Mouse (Mus musculus): Measurements from ENCODE around the gene Ptpn3. TPM values are rescaled to one million over a fixed set of nuclear protein-coding genes. Genes with fewer than 3 reads are reported as not detected.
A peak's percentile ranks its signal among the peaks of the same experiment; 100 is the strongest.

The Ptpn3 gene
- total and polyA plus RNA-seq, 3 experiments: 10.7 to 41.5 (median 32.4) TPM

DNA sequence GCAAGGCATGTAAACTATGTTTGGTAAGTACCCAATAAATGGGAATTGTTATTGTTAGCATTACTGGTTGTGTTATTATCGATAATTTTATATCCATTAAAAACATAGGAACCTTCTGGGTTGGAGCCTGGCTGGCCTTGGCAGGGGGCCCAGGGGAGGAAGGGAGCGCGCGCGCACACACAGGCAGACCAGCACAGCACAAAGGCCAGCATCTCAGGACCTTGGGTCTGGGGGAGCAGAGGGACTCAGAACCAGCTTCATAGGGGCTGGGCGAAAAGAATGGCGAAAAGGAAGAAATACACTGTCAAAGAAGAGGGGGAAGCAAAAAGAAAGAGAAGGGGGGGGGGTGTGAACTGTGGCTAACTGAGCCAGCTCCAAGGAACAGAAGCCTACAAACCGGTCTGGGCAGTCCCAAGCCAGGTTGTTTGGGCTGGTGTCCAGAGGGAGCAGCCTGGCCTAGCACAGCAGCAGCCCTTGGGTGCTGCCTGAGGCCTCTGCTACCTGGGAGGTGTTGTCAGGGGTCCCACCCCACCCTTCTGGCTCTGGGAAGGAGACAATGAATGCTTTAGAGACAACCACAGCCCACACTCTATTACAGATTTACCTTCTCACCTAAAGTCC is 145.0 kb downstream of the Ptpn3 start:
- Histone ChIP-seq H3K27ac (no peak overlapping the region), H3K79me2 (replicated peaks; ENCODE audit: control insufficient read depth, insufficient read depth, low read length) (no peaks in the 10 kb centered on the region), H3K4me3 (no peak overlapping the region), H3K36me3 (ENCODE audit: control insufficient read depth, insufficient read depth, low read length) (no peaks in the 10 kb centered on the region), H3K27me3 (ENCODE audit: control insufficient read depth, insufficient read depth, low read length) (no peaks in the 10 kb centered on the region), H3K4me1 (ENCODE audit: control insufficient read depth, insufficient read depth, low read length) (peaks cover 3% of the 10 kb centered on the region; the same call in 1 of the 2 replicates), H3K9ac (ENCODE audit: low read depth, low read length) (no peak overlapping the region)
- intact Hi-C loops (cut with DNase I): no loop called here
- DNase-seq: no peak
- TF ChIP-seq CTCF (IDR thresholded peaks at IDR 0.05): no peak
- TF ChIP-seq EP300 (IDR thresholded peaks at IDR 0.05; ENCODE audit: insufficient read depth, low read depth, low read length): no peak
- TF ChIP-seq POLR2A (IDR thresholded peaks at IDR 0.05; ENCODE audit: insufficient read depth, low read depth, low read length): no peak
- WGBS: 81% methylated on average over 8 of the region's 8 CpGs

DNA sequence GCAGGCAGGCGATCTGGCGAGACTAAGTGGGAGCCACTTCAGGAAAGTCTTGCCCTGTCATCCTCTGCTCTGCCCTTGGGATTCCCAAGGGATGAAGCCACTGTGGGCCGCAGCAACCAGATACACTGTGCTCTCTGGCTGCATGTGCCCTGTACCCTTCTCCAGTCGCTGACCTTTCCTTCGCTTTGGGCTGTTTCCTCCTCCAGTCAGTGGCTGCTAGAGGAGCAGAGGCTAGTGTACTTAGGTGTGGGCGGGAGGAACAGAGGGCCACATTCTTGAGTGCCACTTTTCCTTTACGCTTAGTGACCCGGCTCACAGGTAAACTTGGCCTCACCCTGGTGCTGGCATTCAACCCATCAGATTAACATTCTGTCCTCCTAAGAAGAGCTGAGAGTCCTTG is 147.8 kb downstream of the Ptpn3 start:
- H3K79me2 ChIP-seq (replicated peaks; ENCODE audit: control insufficient read depth, insufficient read depth, low read length): no peaks in the 10 kb centered on the region
- intact Hi-C loops (cut with DNase I): no loop called here
- no peaks in the 10 kb centered on the region for H3K36me3 ChIP-seq (ENCODE audit: control insufficient read depth, insufficient read depth, low read length)
- DNase-seq: no peak
- TF ChIP-seq EP300 (IDR thresholded peaks at IDR 0.05; ENCODE audit: insufficient read depth, low read depth, low read length) (no peak), CTCF (IDR thresholded peaks at IDR 0.05) (no peak), POLR2A (IDR thresholded peaks at IDR 0.05; ENCODE audit: insufficient read depth, low read depth, low read length) (no peak)
- WGBS: 48% methylated on average over 8 of the region's 8 CpGs
- no peak overlapping the region for H3K9ac ChIP-seq (ENCODE audit: low read depth, low read length)
- H3K27me3 ChIP-seq (ENCODE audit: control insufficient read depth, insufficient read depth, low read length): no peaks in the 10 kb centered on the region
- no peak overlapping the region for H3K4me3 ChIP-seq
- H3K4me1 ChIP-seq (ENCODE audit: control insufficient read depth, insufficient read depth, low read length): peaks cover 3% of the 10 kb centered on the region; the same call in 1 of the 2 replicates
- H3K27ac ChIP-seq: no peak overlapping the region

GRCm38 (mm10) chr4:57153068-57153835 is 148.4 kb downstream of the Ptpn3 start:
- Histone ChIP-seq H3K9ac (ENCODE audit: low read depth, low read length) (no peak overlapping the region), H3K4me3 (no peak overlapping the region), H3K79me2 (replicated peaks; ENCODE audit: control insufficient read depth, insufficient read depth, low read length) (no peaks in the 10 kb centered on the region), H3K4me1 (ENCODE audit: control insufficient read depth, insufficient read depth, low read length) (peaks cover 3% of the 10 kb centered on the region; the same call in 1 of the 2 replicates), H3K27me3 (ENCODE audit: control insufficient read depth, insufficient read depth, low read length) (no peaks in the 10 kb centered on the region), H3K27ac (no peak overlapping the region), H3K36me3 (ENCODE audit: control insufficient read depth, insufficient read depth, low read length) (no peaks in the 10 kb centered on the region)
- intact Hi-C loops (cut with DNase I): no loop called here
- peak; percentile 56 to 66 for DNase-seq
- no peak for TF ChIP-seq EP300 (IDR thresholded peaks at IDR 0.05; ENCODE audit: insufficient read depth, low read depth, low read length)
- no peak for TF ChIP-seq POLR2A (IDR thresholded peaks at IDR 0.05; ENCODE audit: insufficient read depth, low read depth, low read length)
- TF ChIP-seq CTCF (IDR thresholded peaks at IDR 0.05): no peak
- WGBS: 26% methylated on average over 9 of the region's 9 CpGs

DNA sequence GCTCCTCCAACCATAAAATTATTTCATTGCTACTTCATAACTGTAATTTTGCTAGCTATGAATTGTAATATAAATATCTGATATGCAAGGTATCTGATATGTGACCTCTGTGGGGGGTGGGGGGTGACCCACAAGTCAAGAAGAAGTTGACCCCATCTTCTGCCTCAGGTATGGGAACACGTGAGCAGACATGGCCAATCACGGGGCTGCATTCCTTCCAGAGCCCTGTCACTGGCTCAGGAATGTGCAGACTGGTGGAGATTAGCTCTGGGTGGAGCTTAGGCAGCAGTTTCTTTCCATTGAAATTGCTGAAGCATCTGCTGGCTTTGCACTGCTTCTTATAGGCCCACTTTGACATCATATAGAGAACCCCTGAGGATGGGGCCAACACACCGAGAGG is 153.5 kb downstream of the Ptpn3 start:
- TF ChIP-seq POLR2A (IDR thresholded peaks at IDR 0.05; ENCODE audit: insufficient read depth, low read depth, low read length) (no peak), CTCF (IDR thresholded peaks at IDR 0.05) (no peak), EP300 (IDR thresholded peaks at IDR 0.05; ENCODE audit: insufficient read depth, low read depth, low read length) (no peak)
- H3K27me3 ChIP-seq (ENCODE audit: control insufficient read depth, insufficient read depth, low read length): no peaks in the 10 kb centered on the region
- no peak for DNase-seq
- intact Hi-C loops (cut with DNase I): no loop called here
- no peaks in the 10 kb centered on the region for H3K79me2 ChIP-seq (replicated peaks; ENCODE audit: control insufficient read depth, insufficient read depth, low read length)
- H3K36me3 ChIP-seq (ENCODE audit: control insufficient read depth, insufficient read depth, low read length): no peaks in the 10 kb centered on the region
- H3K9ac ChIP-seq (ENCODE audit: low read depth, low read length): no peak overlapping the region
- H3K4me3 ChIP-seq: no peak overlapping the region
- H3K27ac ChIP-seq: no peak overlapping the region
- H3K4me1 ChIP-seq (ENCODE audit: control insufficient read depth, insufficient read depth, low read length): no peaks in the 10 kb centered on the region
- 43% methylated on average over 3 of the region's 3 CpGs for WGBS

- Histone ChIP-seq H3K4me1 (ENCODE audit: control insufficient read depth, insufficient read depth, low read length) (no peaks in the 10 kb centered on the region), H3K4me3 (peak within 1 kb of the TSS; percentile 33), H3K79me2 (replicated peaks; ENCODE audit: control insufficient read depth, insufficient read depth, low read length) (no peaks in the 10 kb centered on the region), H3K27ac (no peak within 1 kb of the TSS), H3K27me3 (ENCODE audit: control insufficient read depth, insufficient read depth, low read length) (peaks cover 2% of the 10 kb centered on the region; the same call in 1 of the 2 replicates), H3K9ac (ENCODE audit: low read depth, low read length) (peak within 1 kb of the TSS; percentile 64), H3K36me3 (ENCODE audit: control insufficient read depth, insufficient read depth, low read length) (no peaks in the 10 kb centered on the region)
- intact Hi-C loops (cut with DNase I): loop anchor here (1.0 kb wide), 1 partner anchor 78 kb away; no protein-coding TSS in a partner anchor
- TF ChIP-seq POLR2A (IDR thresholded peaks at IDR 0.05; ENCODE audit: insufficient read depth, low read depth, low read length): no peak
- peak; percentile 83 for TF ChIP-seq CTCF (IDR thresholded peaks at IDR 0.05)
- DNase-seq: peak; percentile 81 to 85
- 11% methylated on average over 135 of the region's 142 CpGs for WGBS
Observed at GRCm38 (mm10) chr4:57143026-57143937, 158.4 kb downstream of the Ptpn3 start, which contains the start of gene Epb41l4b. TSS of gene Epb41l4b (minus strand) at chr4:57143437.
